Mouse (Mus musculus): ENCODE measurements at regions not wholly inside any gene's neighbourhood (a gene's known extent, or its start where the extent isn't known, plus 50 kb on each side); places are given as distances from the start of the nearest gene placed in this dataset.
A peak's percentile ranks its signal among the peaks of the same experiment; 100 is the strongest.

DNA sequence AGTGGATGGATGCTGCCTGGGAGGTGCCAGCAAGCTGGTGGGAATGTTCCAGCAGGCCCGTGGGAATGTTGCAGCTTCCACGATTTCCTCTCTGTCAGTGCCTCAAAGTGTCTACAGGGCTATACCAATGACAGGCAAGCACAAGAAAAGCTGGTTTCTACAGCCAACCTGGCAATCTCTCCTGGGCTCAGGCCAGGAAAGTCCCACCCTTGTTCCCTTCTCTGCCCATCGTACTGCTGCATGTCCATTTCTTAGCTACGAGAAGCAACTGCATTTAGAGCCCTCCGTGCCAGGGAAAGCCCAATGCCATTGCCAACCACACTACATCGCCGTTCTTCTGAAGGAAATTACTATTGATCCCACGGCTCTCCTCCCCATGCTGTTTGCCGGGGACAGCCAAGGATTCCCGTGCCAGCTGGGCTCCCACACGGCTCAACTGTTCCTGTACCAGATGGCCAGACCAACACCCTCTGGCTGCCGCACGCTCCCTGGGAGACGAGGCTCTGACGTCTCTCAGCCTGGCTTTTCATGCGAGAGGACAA lies 359.7 kb downstream of the Bcor start:
- DNase-seq: peak; percentile 12

- DNase-seq: no peak
Observed at GRCm38 (mm10) chrX:11801208-11801607, 358.9 kb downstream of the Bcor start.

- DNase-seq: no peak
Observed at GRCm38 (mm10) chrX:11801621-11802020, 358.5 kb downstream of the Bcor start.

GRCm38 (mm10) chrX:11802074-11802899 lies 357.9 kb downstream of the Bcor start:
- peak; percentile 29 for DNase-seq

DNA sequence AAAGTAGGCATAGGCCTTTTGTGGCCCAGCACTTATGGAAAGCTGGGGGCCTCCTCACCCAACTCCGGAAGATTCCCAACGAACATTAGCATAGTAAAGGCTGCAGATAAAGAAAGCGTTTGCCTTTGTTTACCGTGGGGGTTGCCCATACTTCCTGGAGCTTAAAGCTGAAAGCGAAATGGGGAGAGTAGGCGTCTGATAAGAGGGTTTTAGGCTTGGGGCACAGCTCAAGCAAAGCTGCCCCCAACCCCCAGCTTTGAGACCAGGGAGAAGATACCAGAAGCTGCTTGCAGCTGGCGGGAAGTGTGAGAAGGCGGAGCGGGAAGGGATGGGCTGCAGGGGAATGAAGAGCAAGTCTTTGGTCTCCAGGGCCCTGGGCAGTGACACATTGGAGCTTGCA lies 356.9 kb downstream of the Bcor start:
- DNase-seq: no peak

DNA sequence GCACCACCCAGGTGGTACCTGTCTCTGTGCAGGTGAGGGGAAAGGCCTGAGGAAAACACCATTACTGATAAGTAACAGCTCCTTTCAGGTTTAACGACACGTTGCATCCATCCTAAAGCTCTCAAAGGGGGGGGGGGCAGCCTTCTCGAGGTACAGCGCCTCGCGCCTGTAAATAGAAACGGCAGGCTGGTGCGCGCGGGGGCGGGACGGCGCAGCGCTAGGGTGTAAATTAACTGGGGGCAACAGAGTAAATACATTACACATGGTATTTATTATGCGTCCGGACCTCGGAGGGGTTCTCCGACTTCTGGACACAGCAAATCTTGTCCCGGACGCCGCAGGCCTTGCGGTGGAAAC lies 353.3 kb downstream of the Bcor start:
- DNase-seq: no peak

DNA sequence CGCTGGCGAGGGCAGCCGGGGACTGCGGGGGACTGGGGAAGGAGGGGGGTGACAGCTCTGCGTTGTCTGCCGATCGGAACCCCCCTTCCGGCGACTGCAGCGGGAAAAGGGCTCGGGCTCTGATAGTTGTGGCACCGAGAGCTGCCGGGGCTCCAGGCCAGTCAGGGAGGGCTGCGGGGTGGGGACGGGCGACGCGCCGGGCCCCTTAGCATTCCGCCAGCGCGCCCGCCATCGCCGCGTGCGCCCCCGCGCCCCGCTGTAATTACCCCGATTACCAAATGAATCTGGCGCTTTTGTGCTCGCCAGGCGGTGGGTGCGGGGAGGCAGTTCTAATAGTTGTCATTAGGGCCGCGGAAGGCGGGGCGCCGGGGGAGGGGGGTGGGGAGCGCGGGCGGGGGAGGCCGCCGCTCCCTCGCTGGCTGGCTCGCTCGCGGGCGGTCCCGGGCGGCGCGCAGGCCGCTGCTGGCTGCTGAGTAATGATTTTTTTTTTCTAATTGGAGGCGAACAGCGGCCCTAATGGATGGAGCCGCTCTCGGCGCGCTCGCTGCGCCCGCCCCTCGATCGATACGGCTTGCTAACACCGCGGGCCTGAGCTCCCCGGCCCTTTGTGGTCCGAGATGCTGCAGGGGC lies 352.8 kb downstream of the Bcor start:
- DNase-seq: peak; percentile 22

DNA sequence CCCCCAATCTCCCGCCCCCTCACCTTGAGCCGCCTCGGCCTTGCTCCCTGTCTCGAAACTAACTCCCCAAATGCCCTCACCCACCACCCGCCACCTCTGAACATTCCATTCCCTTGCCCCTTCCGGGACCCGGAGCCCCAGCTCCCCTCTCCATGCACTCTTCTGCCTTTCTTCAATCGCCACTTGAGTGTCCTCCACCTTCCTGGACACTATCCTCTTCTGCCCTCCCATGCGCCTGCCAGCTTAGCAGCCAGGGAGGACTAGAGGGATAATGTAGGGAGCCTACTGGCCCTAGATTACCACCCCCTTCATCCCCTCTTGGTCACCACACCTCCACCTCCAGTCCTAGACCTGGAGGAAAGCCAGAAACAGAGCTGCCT lies 352.3 kb downstream of the Bcor start:
- DNase-seq: peak; percentile 11

DNA sequence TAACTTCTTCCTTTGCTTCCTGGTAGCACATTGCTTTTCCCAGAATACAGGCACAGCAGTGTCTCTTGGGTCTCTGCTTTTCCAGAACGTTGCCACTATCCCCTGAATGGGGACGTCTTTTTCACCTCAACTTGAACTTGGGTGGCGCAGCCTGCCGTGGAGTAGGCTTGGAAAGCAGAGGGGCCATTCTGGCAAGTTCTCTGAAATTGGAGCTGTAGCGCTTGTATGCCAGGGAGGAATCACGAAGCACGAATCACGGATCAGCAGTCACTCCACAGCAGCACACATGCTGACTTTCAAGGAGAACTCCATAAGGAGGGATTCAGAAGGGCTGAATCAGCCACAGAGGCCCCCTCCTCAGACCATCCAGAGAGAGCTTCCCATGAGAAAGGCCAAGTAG lies 351.2 kb downstream of the Bcor start:
- DNase-seq: no peak

DNA sequence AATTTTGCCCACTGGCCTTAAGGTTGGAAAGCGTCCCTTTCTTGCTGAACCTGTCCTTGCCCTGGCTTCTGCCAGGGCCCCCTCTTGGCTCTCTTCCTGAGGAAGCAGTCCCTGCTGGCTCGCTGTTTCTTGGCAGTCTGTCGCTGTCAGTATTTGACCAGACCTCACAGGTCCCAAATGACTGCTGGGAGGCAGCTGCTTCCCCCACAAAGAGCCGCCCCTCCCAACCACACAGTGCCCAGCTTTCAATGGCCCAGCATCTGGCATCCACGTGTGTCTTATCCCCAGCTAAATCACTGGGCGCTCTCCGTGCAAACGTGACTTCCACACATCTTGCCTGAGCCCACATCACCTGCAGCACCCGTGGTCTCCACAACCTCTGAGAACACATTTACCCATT lies 345.3 kb downstream of the Bcor start:
- no peak for DNase-seq

GRCm38 (mm10) chrX:11815864-11816263 lies 344.3 kb downstream of the Bcor start:
- no peak for DNase-seq

- DNase-seq: no peak
Observed at GRCm38 (mm10) chrX:11818634-11819033, 341.5 kb downstream of the Bcor start.

- no peak for DNase-seq
Observed at GRCm38 (mm10) chrX:11821165-11821564, 339.0 kb downstream of the Bcor start.

- no peak for DNase-seq
Observed at GRCm38 (mm10) chrX:11821880-11822768, 338.0 kb downstream of the Bcor start.

DNA sequence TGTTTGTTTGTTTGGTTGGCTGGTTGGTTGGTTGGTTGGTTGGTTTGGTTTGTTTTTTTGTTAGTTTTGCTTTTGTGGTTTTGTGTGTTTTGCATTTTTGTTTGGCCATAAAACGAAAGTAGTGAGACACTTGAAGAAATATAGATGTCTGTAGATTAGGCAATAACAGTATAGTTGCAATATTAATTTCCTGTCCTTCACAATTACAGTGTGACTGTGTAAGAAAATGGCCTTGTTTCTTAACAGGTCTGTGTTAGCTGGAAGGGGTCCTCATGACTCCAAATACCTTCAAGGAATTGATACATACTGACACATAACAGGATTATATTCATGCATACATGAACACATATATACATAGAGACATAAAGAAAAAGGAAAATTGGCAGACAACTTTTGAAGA lies 334.2 kb downstream of the Bcor start:
- no peak for DNase-seq

- no peak for DNase-seq
Observed at GRCm38 (mm10) chrX:11826737-11827408, 333.3 kb downstream of the Bcor start.

- DNase-seq: no peak
Observed at GRCm38 (mm10) chrX:11829411-11830002, 330.6 kb downstream of the Bcor start.

DNA sequence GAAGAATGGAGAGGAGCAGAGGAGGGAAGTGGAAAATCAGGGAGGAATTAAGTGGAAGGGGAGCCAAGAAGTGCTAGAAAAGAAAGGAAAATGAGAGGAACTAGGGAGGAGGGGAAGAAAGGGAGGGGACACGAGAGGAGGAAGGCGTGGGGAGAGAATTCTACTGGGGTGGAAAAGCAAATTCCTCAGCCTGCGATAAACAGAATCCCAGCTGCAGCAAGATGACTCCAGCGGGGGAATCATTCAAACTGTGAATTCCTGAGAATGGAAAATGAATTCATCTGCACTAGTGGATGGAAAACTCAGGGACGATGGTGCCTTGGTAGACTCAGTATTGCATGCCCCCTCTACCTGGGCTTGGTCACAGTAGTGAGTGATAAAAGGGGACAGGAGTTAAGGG lies 322.6 kb downstream of the Bcor start:
- DNase-seq: no peak

DNA sequence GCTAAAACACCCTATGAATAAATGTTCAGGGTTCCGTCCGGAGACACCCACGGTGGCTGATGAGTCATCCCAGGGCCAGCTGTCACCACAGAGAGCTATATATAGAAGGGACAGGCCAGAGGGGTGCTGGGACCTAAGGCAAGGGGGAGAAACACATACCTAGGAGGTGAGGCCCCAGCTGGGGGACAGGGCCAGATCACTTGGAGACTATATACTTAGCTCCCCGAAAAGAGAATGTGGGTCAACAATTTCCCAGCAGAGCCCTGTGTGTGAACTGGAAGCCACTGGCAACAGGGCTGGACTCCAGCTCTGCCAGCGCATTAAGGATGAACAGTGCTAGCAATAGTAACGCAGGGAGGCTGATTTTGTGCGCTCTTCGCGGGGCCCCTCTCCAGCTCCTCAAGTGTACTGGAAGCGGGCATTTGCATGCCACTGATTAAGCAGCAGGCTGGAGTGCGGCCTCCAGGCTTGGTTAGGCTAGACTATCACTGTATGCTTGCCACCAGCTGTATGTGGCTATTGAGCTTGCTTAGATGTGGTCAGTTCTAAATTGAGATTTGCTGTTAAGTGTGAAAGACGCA lies 320.4 kb downstream of the Bcor start:
- peak; percentile 23 for DNase-seq

DNA sequence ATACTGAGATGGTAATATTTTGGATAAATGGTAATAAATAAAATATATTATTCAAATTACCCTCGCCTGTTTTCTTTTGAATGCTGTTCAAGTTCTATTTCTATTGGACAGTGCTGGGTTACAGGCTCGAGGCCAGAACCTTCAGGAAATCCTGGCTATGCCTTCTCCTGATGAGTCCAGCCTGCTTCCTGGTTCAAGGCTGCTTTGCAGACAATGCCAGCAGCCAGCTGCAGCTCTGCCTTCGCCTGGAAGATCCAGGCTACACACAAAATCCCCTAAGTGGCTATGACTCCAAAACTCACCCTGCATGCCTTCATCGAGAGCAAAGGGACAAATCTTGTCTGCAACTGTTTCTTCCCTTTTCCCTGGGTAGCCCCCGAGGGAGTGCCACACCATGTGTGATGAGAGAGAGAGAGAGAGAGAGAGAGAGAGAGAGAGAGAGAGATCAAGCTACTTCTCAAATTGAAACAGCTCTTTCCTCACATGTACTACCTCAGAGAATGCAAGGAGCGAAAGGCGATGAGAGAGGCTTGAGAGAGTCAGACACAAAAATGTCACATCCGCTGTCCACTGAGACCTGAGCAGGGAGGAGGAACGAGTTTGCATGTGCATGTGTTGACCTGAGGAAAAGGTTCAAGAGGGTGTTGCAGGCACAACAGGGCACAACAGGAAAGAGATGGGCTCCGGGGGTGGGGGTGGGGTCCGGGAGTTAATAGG lies 319.7 kb downstream of the Bcor start:
- peak; percentile 48 for DNase-seq

DNA sequence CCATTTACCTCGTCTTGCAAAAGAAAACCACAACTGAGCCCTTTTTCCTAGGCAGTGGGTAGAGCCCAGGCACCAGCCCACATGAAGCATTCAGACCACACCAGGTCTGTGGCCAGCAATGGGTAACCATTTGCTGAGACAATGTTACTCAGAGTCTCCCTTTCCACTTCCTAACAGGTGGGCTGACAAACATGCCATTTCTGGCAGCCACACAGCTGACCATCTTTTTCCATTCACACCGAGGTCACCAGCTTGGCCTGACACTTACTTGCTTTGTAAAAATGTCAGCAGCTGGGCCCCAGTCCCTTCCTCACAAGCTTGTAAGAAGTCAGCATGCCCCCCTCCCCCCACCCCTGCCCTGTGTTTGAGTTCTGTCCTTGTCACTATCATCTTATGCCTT lies 314.6 kb downstream of the Bcor start:
- no peak for DNase-seq
